15 mouse cellular contexts compared by ENCODE assay signal in genomic region chr7:64509911-64510310, GRCm38 (mm10). TPM values are rescaled to one million over a fixed set of nuclear protein-coding genes. Genes with fewer than 3 reads are reported as not detected.
DNase-seq lines count a peak whose midpoint lies in the region; ATAC-seq lines count a peak whose summit lies in the region.
"Had no signal": no experiment of that assay in that cellular context is flagged by ENCODE, and none has a peak within 500 bp of the region (broad histone marks: within the 10 kb centered on the region; RNA-seq: fewer than 3 reads in every experiment).

No protein-coding gene starts in this region.

- H3K27ac ChIP-seq in midbrain, embryonic 10.5 days (replicated peaks), result 0 out of 2 replicates have a peak overlapping the region, but pooled peaks have one; percentile 38
- H3K27ac ChIP-seq in midbrain, embryonic 14.5 days (replicated peaks; ENCODE audit: low read depth, low read length), result no peak overlapping the region
- H3K27ac ChIP-seq: heart, embryonic 15.5 days; limb, embryonic 10.5 days; liver, embryonic 15.5 days had no signal

- no peak for DNase-seq in midbrain, embryonic 10.5 days (ENCODE audit: low spot score)
- DNase-seq in midbrain, embryonic 14.5 days, result no peak
- peak; percentile 53 for DNase-seq in cerebellum, adult 11-12 months
- DNase-seq in cerebellum, adult 18-20 months, result peak; percentile 14 to 25
- peak; percentile 2 to 4 for DNase-seq in layer of hippocampus, postnatal 25 days (ENCODE audit: extremely low spot score in 1 of 2, low spot score in 1 of 2)
- no peak for DNase-seq in kidney, postnatal 36 days
- DNase-seq in thymus, postnatal 36 days, result no peak
- DNase-seq: forebrain, postnatal 0 days; gastrocnemius, postnatal 36 days; thymus, postnatal 25 days had no signal

- no peak overlapping the region for H3K4me3 ChIP-seq in midbrain, embryonic 10.5 days
- H3K4me3 ChIP-seq in midbrain, embryonic 14.5 days (replicated peaks; ENCODE audit: low read depth, low read length), result no peak overlapping the region
- H3K4me3 ChIP-seq: heart, embryonic 15.5 days; limb, embryonic 10.5 days; liver, embryonic 15.5 days had no signal

- 74% methylated on average over 2 of the region's 2 CpGs for WGBS in midbrain, embryonic 10.5 days
- 59% methylated on average over 2 of the region's 2 CpGs for WGBS in midbrain, embryonic 14.5 days

- H3K27me3 ChIP-seq in midbrain, embryonic 10.5 days (ENCODE audit: low read depth, poor library complexity, severe bottlenecking), result no peaks in the 10 kb centered on the region
- H3K27me3 ChIP-seq in midbrain, embryonic 14.5 days (ENCODE audit: control insufficient read depth, insufficient read depth, low read length), result no peaks in the 10 kb centered on the region
- H3K27me3 ChIP-seq: CH12.LX; liver, embryonic 15.5 days; Patski had no signal

- H3K4me2 ChIP-seq in midbrain, embryonic 14.5 days (ENCODE audit: low read length), result no peak overlapping the region
- H3K4me2 ChIP-seq: heart, embryonic 15.5 days; liver, embryonic 15.5 days had no signal

- H3K9me3 ChIP-seq in midbrain, embryonic 10.5 days (replicated peaks), result no peaks in the 10 kb centered on the region
- H3K9me3 ChIP-seq in midbrain, embryonic 14.5 days (ENCODE audit: control insufficient read depth, low read length), result no peaks in the 10 kb centered on the region
- H3K9me3 ChIP-seq: heart, embryonic 15.5 days; limb, embryonic 10.5 days; liver, embryonic 15.5 days had no signal

- peaks cover 12% of the 10 kb centered on the region for H3K4me1 ChIP-seq in midbrain, embryonic 10.5 days
- H3K4me1 ChIP-seq in midbrain, embryonic 14.5 days (ENCODE audit: control insufficient read depth, insufficient read depth, low read length), result peaks cover 41% of the 10 kb centered on the region
- H3K4me1 ChIP-seq: heart, embryonic 15.5 days; liver, embryonic 15.5 days had no signal

- no peak for ATAC-seq in midbrain, embryonic 14.5 days (ENCODE audit: low FRiP score, low TSS enrichment)
- ATAC-seq: forebrain, postnatal 0 days; Patski had no signal

- H3K9ac ChIP-seq in midbrain, embryonic 14.5 days (replicated peaks; ENCODE audit: low read length), result no peak overlapping the region
- H3K9ac ChIP-seq: forebrain, postnatal 0 days; heart, embryonic 15.5 days; liver, embryonic 15.5 days had no signal

- H3K36me3 ChIP-seq in midbrain, embryonic 10.5 days, result no peaks in the 10 kb centered on the region
- no peaks in the 10 kb centered on the region for H3K36me3 ChIP-seq in midbrain, embryonic 14.5 days (ENCODE audit: control insufficient read depth, insufficient read depth, low read length)
- H3K36me3 ChIP-seq: heart, embryonic 15.5 days; limb, embryonic 10.5 days; liver, embryonic 15.5 days had no signal

RNA-seq across cellular contexts. Expression of gene Apba2, which starts 8.4 kb away (rescaled TPM):
- polyA plus RNA-seq in midbrain, embryonic 10.5 days (2016; fragmentation: Nextera tagmentation; extraction: Ambion mirVana), result 50.1 and 68.0 TPM in 2 replicates
- polyA plus RNA-seq in midbrain, embryonic 14.5 days (2014; fragmentation: Nextera tagmentation; extraction: Ambion mirVana), result 181 and 184 TPM in 2 replicates
- 100 to 1,000 TPM; 251 to 263 TPM for total RNA-seq in layer of hippocampus, postnatal 25 days (2021)
- total RNA-seq: CH12.LX had no signal
- polyA plus RNA-seq: Patski had no signal

Comparison
In these comparisons a context has a peak if more than half of its experiments do, and no peak if none do; other contexts are left out.
1. DNase-seq: peak in cerebellum, adult 11-12 months (single experiment), cerebellum, adult 18-20 months (2 of 2) and layer of hippocampus, postnatal 25 days (2 of 2); none in midbrain, embryonic 10.5 days (single experiment), midbrain, embryonic 14.5 days (single experiment), kidney, postnatal 36 days (0 of 2) and thymus, postnatal 36 days (0 of 2).